Mouse (Mus musculus) forebrain, embryonic 11.5 days (tissue): Measurements from ENCODE around the gene Sirt3. TPM values are rescaled to one million over a fixed set of nuclear protein-coding genes. Genes with fewer than 3 reads are reported as not detected.

ENCODE experiments used
- ATAC-seq: fragments of 200-750 bp; cut with Nextera tagmentation; replicated peaks from 2 replicates; pipeline ENCODE4 v1.8.0; 2017; ENCODE audit warnings: moderate TSS enrichment; ENCODE audit not compliant: low FRiP score
- DNase-seq: peaks from one replicate; pipeline ENCODE4 v3.0.0-alpha.2; 2017; ENCODE audit warnings: low spot score
- H3K27ac ChIP-seq: fragments of 300-500 bp; sonication (generic); 2 replicates; pipeline ENCODE4 v1.5.1; 2014; ENCODE audit warnings: low read depth, low read length
- H3K27me3 ChIP-seq: fragments of 300-500 bp; sonication (generic); 2 replicates; pipeline ENCODE4 v1.6.1; 2014; ENCODE audit warnings: mild to moderate bottlenecking, low read length, mixed read lengths; ENCODE audit not compliant: control insufficient read depth, insufficient read depth
- H3K36me3 ChIP-seq: fragments of 300-500 bp; sonication (generic); 2 replicates; pipeline ENCODE4 v1.6.1; 2014; ENCODE audit warnings: mild to moderate bottlenecking, low read length, moderate library complexity, mixed read lengths; ENCODE audit not compliant: control insufficient read depth, insufficient read depth
- H3K4me1 ChIP-seq: fragments of 300-500 bp; sonication (generic); replicated peaks from 2 replicates; pipeline ENCODE4 v1.6.1; 2014; ENCODE audit warnings: low read length, mixed read lengths; ENCODE audit not compliant: control insufficient read depth, insufficient read depth
- H3K4me2 ChIP-seq: fragments of 300-500 bp; sonication (generic); 2 replicates; pipeline ENCODE4 v1.6.1; 2014; ENCODE audit warnings: low read depth, mild to moderate bottlenecking, low read length, moderate library complexity, mixed read lengths; ENCODE audit not compliant: severe bottlenecking
- H3K4me3 ChIP-seq: fragments of 300-500 bp; sonication (generic); 2 replicates; pipeline ENCODE4 v1.5.1; 2014; ENCODE audit warnings: low read depth, low read length
- H3K9ac ChIP-seq: fragments of 300-500 bp; sonication (generic); 2 replicates; pipeline ENCODE4 v1.6.1; 2014; ENCODE audit warnings: low read length
- H3K9me3 ChIP-seq: fragments of 300-500 bp; sonication (generic); 2 replicates; pipeline ENCODE4 v1.6.1; 2016; ENCODE audit warnings: low read length, mixed read lengths; ENCODE audit not compliant: control insufficient read depth
- WGBS: fragments of 180-500 bp; shearing (Covaris S2); extraction: QIAGEN DNeasy Blood & Tissue Kit; methylation state at CpG from one replicate; pipeline ENCODE4 v1.1.7; 2014; 5-methylcytosine and 5-hydroxymethylcytosine counted together
- polyA plus RNA-seq: library from polyadenylated mRNA; unstranded; fragments of >200 nt; fragmentation: Nextera tagmentation; extraction: Ambion mirVana; gene quantifications from 2 replicates; pipeline ENCODE4 v1.2.1, GENCODE M21; 2014

Gene Sirt3
- 24.3 and 25.2 TPM in 2 replicates for polyA plus RNA-seq

GRCm38 (mm10) chr7:140881696-140882468 is at the start of gene Sirt3, which contains the start of gene Psmd13:
Gene Sirt3, minus strand, starts transcription at chr7:140882309.
Gene Psmd13, plus strand, starts transcription at chr7:140881968.
- no peaks in the 10 kb centered on the region for H3K27me3 ChIP-seq
- peaks cover 4% of the 10 kb centered on the region; the same call in 1 of the 2 replicates for H3K36me3 ChIP-seq
- DNase-seq, result peak; percentile 94
- peaks cover 3% of the 10 kb centered on the region; the same call in 1 of the 2 replicates for H3K4me1 ChIP-seq
- no peaks in the 10 kb centered on the region for H3K9me3 ChIP-seq
- ATAC-seq, result peak; percentile 96
- H3K27ac ChIP-seq, result peak within 1 kb of the TSS; percentile 66
- under 1% methylated on average over 59 of the region's 59 CpGs for WGBS
- H3K4me3 ChIP-seq, result peak within 1 kb of the TSS; percentile 91
- H3K4me2 ChIP-seq, result peak within 1 kb of the TSS; percentile 82
- peak within 1 kb of the TSS; percentile 81 for H3K9ac ChIP-seq

GRCm38 (mm10) chr7:140927181-140927580 is 45.1 kb upstream of the Sirt3 start:
- no peaks in the 10 kb centered on the region for H3K9me3 ChIP-seq
- H3K27ac ChIP-seq, result no peak overlapping the region
- no peak overlapping the region for H3K4me2 ChIP-seq
- no peak for DNase-seq
- no peaks in the 10 kb centered on the region for H3K36me3 ChIP-seq
- H3K4me3 ChIP-seq, result no peak overlapping the region
- H3K9ac ChIP-seq, result no peak overlapping the region
- no peak for ATAC-seq
- peaks cover 4% of the 10 kb centered on the region; the same call in 1 of the 2 replicates for H3K4me1 ChIP-seq
- H3K27me3 ChIP-seq, result peaks cover 26% of the 10 kb centered on the region
- WGBS, result 92% methylated on average over 6 of the region's 6 CpGs

GRCm38 (mm10) chr7:140923070-140923775 is 41.1 kb upstream of the Sirt3 start:
- H3K9ac ChIP-seq, result peak overlapping the region; percentile 41
- ATAC-seq (no peak; the same call in 1 of the 2 replicates), DNase-seq (no peak)
- peaks cover 52% of the 10 kb centered on the region for H3K27me3 ChIP-seq
- H3K4me3 ChIP-seq, result peak overlapping the region; percentile 30
- no peaks in the 10 kb centered on the region for H3K36me3 ChIP-seq
- H3K27ac ChIP-seq, result no peak overlapping the region
- H3K4me1 ChIP-seq, result peaks cover 6% of the 10 kb centered on the region; the same call in 1 of the 2 replicates
- peak overlapping the region; percentile 81 for H3K4me2 ChIP-seq
- 22% methylated on average over 30 of the region's 30 CpGs for WGBS
- H3K9me3 ChIP-seq, result no peaks in the 10 kb centered on the region

GRCm38 (mm10) chr7:140922398-140923069 is 40.4 kb upstream of the Sirt3 start:
- DNase-seq, result peak; percentile 70
- H3K9me3 ChIP-seq, result no peaks in the 10 kb centered on the region
- H3K4me1 ChIP-seq, result peaks cover 6% of the 10 kb centered on the region; the same call in 1 of the 2 replicates
- H3K9ac ChIP-seq, result peak overlapping the region; percentile 41; the same call in 1 of the 2 replicates
- H3K27me3 ChIP-seq, result peaks cover 52% of the 10 kb centered on the region
- peak; percentile 30; the same call in 1 of the 2 replicates for ATAC-seq
- under 1% methylated on average over 49 of the region's 49 CpGs for WGBS
- peak overlapping the region; percentile 81 for H3K4me2 ChIP-seq
- peak overlapping the region; percentile 30 for H3K4me3 ChIP-seq
- H3K27ac ChIP-seq, result no peak overlapping the region
- H3K36me3 ChIP-seq, result no peaks in the 10 kb centered on the region

- Histone ChIP-seq H3K9me3 (no peaks in the 10 kb centered on the region), H3K36me3 (no peaks in the 10 kb centered on the region), H3K4me3 (no peak overlapping the region), H3K9ac (no peak overlapping the region), H3K4me1 (peaks cover 6% of the 10 kb centered on the region; the same call in 1 of the 2 replicates), H3K4me2 (no peak overlapping the region), H3K27ac (no peak overlapping the region), H3K27me3 (peaks cover 52% of the 10 kb centered on the region)
- 29% methylated on average over 22 of the region's 22 CpGs for WGBS
- ATAC-seq (no peak), DNase-seq (no peak)
Observed at GRCm38 (mm10) chr7:140921225-140921975, 39.3 kb upstream of the Sirt3 start.

GRCm38 (mm10) chr7:140920418-140921029 is 38.4 kb upstream of the Sirt3 start, which contains the start of gene Nlrp6:
Gene Nlrp6, plus strand, starts transcription at chr7:140920902.
- Histone ChIP-seq H3K36me3 (no peaks in the 10 kb centered on the region), H3K27me3 (peaks cover 52% of the 10 kb centered on the region), H3K4me1 (peaks cover 6% of the 10 kb centered on the region; the same call in 1 of the 2 replicates), H3K9me3 (no peaks in the 10 kb centered on the region), H3K4me2 (no peak within 1 kb of the TSS), H3K27ac (no peak within 1 kb of the TSS), H3K4me3 (no peak within 1 kb of the TSS), H3K9ac (no peak within 1 kb of the TSS)
- ATAC-seq (no peak), DNase-seq (no peak)
- WGBS, result 75% methylated on average over 8 of the region's 8 CpGs

GRCm38 (mm10) chr7:140919911-140920310 is 37.8 kb upstream of the Sirt3 start:
- no peak overlapping the region for H3K4me2 ChIP-seq
- no peaks in the 10 kb centered on the region for H3K9me3 ChIP-seq
- H3K27me3 ChIP-seq, result peaks cover 49% of the 10 kb centered on the region
- no peak overlapping the region for H3K4me3 ChIP-seq
- no peaks in the 10 kb centered on the region for H3K36me3 ChIP-seq
- WGBS, result 80% methylated on average over 4 of the region's 4 CpGs
- H3K27ac ChIP-seq, result no peak overlapping the region
- ATAC-seq (no peak), DNase-seq (no peak)
- no peak overlapping the region for H3K9ac ChIP-seq
- peaks cover 6% of the 10 kb centered on the region; the same call in 1 of the 2 replicates for H3K4me1 ChIP-seq
